Mouse (Mus musculus) layer of hippocampus, adult 8-10 months (tissue): Measurements from ENCODE around the gene Stra6. TPM values are rescaled to one million over a fixed set of nuclear protein-coding genes. Genes with fewer than 3 reads are reported as not detected.

Source experiments
- DNase-seq, 2 experiments: peaks; one replicate each; pipeline ENCODE4 v3.0.0; 2022; ENCODE audit warnings: low spot score in 2 of 2
- total RNA-seq, 4 experiments: library from RNA; stranded (reverse); gene quantifications; 2 replicates each; pipeline ENCODE4 v1.2.4; 2022

The Stra6 gene
- total RNA-seq, 4 experiments from 2014 or later, result 17.0 to 22.6 (median 18.2) TPM

DNA sequence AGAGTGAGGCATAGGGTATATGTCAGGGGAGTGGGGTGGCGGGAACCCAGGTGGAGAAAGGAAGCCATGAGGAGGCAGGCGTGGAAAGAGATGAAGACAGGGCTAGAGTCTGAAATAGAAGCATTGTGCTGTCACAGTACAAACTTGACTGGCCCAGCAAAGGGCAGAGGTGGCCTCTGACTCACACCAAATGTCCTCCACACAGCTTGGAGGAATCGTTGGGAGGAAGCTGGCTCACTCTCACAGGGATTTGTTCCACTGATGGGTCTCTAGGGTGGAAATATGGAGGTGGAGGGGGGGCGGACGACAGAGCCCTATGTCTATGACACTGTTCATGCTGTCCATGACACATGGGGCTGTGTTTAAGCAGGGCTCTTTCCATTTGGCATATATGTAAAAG lies 99.6 kb downstream of the Stra6 start:
- no peak for DNase-seq

DNA sequence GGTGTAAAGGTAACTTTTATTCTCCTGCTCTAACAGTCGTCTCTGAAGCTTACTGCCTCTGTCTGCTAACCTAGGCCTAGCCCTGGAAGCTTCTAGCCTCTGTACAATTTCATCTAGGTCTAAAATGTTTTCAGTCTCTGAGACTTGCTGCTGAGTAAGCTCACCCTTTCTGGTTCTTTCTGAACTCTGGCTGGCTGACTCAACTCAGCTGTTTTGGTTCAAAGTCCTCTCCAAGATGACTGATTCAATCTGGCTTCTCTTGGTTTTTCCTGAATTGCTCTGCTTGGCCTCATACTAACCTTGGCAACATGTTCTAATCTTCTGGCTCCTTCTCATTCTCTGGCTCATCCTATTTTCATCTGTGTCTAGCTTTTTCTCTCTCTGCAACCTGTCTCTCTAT lies 102.2 kb downstream of the Stra6 start:
- no peak for DNase-seq

DNA sequence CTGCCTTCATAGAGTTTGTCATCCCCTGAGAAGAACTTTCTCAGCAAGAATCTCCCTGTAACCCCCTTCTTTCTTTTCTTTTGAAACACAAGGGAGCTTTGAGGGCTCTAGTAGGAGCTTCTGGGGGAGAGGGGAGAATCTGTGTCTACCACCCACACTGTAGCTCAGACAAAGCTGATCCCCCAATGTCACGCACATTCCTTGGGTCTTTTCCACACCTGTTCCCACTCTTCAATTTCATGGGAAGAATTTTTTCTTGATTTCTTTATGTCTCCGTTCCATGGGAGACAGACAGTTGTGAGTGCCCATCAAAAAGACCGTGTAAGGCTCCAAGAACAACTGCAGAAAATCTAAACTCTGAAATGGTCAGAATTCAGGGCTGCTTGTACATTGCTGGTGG lies 105.3 kb downstream of the Stra6 start:
- DNase-seq, result no peak

DNA sequence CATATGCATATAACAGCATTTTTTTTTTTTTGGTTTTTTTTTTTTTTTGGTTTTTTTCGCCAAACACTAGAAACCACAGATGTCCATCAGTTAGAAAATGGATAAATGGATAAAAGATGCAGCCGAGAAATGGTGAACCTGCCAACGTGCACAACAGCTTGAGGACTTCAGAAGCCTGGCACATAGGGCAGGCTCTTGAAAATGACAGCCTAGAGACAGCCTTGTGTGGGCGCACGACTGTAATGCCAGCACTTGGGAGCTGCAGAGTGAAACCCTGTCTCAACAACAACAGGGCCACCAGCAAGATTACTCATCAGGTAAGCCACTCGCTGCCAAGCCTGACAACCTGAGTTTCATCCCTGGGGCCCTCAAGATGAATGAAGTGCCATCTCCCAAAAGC lies 105.8 kb downstream of the Stra6 start:
- no peak for DNase-seq

DNA sequence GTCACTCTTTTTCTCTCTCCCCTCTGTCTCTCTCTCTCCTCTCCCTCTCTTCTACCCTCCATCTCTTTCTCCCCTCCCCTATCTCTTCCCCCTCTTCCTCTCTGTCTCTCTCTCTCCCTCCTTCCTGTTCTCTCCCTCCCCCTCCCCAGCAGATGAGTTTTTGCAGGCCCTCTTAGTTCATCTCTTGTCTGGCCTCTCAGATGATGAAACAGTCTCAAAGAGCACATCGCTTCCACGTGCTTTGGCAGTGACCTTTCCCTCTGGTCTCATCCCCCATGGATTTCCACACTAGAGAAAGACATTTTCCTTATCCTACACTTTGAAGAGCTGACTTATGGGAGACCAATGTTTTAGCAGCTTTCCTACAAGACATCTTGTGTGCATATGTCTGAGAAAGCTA lies 109.3 kb downstream of the Stra6 start:
- DNase-seq, result no peak

DNA sequence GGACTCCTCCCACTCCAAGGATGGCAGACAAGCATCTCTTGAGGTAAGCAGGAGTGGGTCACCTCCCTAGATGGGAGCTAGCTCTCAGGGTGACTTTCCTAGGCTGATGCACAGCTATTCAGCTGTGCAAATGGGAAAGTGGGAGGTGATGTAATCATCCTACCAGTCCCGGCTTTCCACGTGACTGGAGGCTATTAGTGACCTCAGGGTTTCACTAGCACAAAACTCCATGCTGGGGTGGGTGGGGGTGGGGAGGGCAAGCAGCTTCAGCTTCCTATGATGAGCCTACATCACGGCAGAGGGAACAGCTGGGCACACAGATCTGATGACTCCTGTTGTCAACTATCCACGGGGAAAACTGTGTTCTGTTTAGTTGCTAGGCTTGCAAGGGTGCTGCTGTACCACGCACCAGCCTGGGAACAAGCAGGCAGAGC lies 111.2 kb downstream of the Stra6 start:
- DNase-seq, result peak; percentile 65 to 68

DNA sequence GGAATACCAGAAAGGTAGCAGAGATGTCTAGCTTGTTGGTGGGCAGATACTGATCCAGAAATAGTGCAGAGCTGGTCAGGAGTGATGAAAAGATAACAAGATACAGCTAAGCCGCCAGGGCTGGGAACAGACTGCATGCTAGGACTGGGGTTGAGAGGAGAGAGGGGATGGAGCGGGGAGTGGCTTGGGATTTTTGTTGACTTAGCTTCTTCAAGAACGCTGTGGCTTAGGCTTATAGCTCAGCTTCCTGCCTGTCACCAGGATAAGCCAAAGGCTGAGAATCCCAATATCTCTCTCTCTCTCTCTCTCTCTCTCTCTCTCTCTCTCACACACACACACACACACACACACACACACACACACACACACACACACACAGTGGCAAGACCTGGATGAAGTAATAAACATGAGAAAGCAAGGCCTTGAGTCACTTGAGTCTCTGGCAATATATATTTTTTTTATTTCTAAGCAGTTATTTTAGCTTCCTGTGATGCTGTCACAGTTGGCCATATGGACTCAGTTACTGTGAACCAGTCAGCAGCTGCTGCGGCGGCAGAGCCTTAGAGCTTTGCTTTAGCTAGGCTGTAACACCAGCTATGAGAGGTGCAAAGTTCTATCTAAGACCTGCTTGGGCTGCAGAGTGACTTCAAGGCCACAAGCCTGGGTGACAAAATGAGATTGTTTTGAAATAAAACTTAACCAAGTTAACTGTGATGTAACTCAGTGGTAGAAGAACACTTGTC lies 112.3 kb downstream of the Stra6 start:
- DNase-seq, result peak in 1 of 2 experiments; percentile 64

DNA sequence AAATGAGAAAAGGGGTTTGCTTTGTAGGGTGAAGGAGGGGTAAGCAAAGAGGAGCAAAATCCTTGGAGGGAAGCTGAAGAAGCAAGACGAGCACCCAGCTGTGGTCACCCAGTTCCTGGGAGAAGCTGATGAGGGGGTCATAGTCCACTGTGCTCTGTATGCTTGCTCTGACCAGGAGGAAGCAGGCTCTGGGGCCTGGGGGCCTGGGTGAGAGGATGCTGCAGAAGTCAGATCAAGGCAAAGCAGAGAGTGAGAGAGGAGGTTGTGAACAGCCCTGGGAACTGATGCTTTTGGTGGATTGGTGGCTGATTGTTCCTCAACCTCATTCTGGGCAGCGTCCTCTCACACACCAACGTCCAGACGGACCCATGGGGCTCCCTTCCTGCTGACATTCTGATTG lies 113.6 kb downstream of the Stra6 start:
- no peak for DNase-seq

DNA sequence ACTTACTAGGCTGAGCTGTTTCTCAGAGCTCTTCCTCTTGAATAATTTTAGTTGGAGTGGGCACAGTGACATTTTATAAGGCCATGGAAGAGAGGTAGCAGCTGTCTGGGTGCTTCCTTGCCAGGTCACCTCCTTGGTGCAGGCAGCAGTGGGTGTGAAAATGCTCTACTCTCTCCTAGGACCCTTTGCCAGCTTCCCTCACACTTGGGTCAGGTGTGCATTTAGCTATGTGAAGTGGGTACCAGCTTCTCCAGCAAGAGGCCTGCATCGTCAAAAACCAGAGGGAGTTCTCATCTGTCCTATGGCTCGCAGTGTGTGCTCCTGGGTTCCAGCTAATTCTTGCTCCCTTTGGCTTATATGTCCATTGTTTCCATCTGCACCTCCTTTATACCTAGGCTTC lies 115.8 kb downstream of the Stra6 start:
- no peak for DNase-seq

DNA sequence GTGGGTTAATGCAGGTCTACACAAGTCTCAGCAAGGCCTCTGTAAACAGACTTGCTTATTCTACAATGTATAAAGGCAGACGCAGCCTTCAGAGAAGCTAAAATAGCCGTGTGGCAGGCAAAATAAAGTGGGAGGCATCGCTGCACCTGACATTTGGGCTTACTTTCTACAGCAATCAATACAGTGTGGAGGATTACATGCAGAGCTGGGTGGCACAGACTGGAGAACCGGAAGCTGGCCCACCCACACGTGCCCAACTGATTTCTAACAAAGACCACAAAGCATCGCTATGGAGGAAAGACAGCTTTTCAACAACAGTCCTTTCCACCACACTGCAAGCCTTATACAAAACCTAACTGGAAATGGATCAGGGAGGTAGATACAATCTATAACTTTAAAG lies 120.9 kb downstream of the Stra6 start:
- no peak for DNase-seq

DNA sequence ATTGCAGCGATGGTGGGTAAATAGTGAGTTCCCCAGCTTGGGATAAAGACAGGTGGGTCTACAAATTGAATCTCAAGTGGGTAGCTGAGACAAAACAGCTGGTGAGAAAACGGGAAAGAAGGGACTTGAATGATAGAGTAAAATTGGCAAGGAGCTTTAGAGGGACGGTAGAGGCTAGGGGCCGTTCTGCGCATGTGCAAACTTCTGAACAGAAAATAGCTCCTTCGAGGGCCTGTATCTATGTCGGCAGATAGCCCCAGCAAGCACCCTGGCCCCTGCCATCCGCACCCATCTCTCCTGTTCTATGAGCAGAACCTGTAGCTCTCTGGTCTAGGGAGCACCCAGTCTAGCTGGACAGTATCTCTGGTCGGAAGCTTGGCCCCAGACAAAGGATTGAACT lies 130.6 kb downstream of the Stra6 start:
- no peak for DNase-seq

DNA sequence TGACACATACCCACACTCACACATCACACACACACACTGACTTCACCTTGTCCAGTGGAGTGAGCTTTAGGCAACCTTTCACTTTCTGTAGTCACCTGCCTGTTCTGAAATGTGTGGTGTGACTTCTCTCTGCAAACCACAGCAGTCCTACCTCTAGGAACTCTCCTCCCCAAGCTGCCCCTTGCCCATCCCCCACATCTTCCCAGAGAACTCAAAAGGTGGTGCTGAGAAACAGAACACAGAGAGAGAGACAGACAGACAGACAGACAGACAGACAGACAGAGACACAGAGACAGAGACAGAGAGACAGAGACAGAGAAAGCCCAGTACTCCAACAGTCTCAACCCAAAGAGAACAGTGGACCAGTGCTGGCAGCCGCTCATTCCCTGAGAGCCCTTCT lies 132.1 kb downstream of the Stra6 start:
- DNase-seq, result no peak

DNA sequence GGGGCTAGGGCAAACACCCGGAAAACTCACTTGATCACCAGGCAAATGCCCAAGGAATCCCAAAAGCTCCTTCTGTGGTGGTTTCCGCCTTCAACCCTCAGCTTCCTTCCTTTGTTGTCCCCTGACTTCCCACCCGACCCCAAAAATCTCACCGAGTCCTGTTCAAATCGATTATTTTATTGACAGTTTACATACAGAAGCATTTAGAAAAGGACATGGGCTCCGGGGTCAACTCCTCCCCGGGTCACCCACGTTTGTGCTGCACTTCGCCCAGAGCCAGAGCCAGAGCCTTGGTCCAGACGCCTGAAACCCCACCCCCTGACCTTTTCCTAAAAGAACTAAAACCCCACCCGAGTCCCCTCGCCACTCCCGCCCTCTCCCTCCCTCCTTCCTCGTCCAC lies 132.6 kb downstream of the Stra6 start:
- DNase-seq, result no peak

DNA sequence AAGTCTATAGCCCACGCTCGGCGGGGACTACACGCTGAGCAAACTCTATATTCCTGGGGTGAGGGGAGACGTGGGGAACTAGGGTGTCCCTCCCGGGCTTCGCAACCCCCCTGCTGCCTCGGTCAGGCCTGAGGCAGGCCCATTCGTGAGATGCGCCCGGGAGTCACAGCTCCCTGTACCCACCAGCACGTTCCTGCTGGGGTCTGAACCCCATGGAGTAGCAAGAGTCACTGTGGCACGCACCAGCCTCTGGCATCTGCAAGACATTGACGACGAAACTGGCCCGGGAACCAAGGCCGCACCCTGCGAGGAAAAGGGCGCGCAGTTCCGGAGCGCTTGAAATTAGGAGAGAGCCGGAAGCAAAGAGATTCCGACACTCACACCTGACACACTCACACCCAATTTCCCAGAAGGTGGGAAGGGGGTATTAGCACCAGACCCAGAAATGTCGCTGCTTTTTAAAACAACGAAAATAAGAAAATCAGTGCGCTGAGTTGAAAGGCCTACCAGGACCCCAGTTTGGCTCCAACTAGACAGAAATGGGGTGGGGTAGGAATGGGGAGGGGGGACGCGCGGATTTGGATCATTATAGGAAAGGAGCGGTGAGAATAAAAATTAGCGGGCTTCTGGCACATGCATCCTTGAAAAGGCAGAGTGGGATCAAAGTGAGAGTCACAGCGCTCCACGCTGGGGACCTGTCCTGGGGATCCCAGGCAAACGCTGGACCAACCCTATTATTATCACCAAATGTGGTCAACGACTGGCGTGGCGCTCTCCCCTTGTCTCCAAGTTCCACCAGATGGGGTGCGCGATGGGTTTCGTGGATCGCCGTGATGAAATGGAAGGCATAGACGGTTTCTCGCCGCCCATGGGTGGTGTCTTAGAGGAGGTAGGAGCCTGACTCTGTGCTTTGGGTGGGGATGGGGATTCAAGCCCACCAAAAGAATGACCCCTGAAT lies 133.3 kb downstream of the Stra6 start:
- no peak for DNase-seq

DNA sequence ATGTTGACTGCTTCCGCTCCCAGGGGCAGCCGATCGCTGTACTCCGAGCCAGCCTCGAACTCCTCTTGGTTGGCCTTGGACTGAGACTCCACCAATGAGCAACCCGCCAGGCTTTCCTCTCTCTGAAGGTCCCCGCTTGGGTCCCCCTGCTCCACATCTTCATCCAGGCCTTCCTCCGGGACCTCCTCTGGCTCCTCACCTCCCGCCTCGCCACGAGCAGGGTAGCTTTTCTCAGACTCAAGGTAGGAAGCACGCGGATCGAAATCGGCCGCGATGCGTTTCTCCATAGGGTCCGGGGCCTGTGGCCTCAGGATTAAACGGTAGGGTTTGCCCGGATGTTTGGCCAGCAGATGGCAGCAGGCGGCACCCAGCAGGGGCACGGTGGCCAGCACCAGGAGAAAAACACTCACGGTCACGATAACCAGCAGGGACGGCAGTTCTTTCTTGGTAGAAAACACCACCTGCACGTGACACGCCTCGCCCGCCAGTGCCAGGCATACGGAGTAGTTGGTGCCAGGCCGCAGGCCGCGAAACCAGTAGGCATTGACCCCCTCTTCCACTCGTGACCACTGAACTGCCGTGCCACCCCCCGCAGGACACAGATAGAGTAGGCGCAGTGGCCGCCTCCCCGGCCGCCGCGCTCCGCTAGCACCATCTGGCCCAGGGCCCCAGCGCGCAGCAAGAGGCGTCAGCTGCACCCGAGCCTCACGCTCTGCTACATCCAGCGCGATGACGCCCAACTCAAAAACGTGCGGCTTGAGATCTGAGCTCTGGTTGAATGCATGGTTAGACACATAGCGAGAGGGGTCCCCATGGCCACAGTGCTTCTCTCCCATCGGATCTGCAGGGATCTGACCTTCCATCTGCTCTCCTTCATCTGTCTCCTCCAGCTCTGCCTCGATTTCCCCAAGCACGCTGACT lies 134.5 kb downstream of the Stra6 start:
- peak in 1 of 2 experiments; percentile 57 for DNase-seq

DNA sequence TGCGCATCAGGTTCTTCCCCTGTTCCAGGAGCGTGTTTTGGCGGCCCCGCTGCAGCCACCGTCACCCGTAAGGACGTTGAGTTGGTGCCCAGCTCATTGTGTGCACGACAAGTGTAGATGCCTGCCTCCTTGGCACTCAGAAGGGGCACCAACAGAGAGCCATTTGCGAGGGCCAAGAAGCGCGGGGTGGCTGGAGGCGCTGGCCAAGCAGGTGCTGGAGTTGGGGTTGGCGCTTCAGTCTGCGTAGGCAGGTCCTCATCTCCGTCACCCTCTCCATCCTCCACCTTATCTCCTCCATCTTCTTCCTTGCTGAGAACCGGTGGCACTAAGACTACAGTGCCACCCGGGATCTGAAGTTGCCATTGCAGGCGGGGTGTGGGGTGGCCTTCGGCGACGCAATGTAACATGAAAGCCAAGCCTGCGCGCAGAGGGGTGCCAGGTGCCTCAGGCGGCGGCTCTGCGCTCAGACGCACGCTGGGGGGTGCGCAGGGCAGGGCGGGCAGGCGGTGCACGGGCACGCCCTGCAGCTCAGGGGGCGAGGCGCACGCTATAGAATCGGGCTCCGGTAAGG lies 135.3 kb downstream of the Stra6 start:
- no peak for DNase-seq

DNA sequence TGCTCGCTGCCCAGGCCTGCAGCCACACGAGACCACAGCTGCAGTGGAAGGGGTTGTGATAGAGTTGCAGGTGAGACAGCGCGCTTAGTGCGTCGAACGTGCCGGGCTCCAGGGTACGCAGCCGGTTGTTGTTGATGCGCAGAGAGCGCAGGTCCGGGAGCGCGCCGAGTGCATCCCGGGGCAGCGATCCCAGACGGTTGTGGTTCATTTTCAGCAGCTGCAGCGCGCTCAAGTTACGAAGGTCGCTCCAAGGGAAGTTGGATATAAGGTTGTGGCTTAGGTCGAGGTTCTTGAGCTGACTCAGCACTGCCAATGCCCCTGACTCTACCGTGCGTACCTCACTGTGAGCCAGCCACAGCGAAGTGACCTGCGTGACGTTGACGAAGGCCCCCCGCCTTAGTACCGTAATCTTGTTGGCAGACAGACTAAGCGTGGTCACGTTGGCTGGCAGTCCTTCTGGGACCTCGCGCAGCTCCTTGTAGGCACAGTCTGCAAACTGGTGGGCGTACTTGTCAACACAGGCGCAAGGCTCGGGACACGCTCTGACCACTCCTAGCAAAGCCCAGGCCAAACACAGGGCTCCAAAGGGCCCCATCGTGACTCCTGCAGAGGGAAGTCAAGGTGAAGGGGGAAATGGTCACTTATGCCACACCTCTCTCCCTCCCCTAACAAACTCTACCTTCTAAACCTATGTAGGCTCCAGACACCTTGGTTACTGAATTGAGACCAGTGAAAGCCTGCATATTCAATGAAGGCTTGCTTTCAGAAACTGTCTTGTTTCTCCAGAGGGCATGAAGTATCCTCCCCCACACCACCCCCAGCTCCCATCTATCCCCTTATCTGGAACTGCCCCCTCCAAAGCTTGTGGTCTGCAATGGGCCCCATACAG lies 136.0 kb downstream of the Stra6 start:
- peak in 1 of 2 experiments; percentile 37 for DNase-seq

DNA sequence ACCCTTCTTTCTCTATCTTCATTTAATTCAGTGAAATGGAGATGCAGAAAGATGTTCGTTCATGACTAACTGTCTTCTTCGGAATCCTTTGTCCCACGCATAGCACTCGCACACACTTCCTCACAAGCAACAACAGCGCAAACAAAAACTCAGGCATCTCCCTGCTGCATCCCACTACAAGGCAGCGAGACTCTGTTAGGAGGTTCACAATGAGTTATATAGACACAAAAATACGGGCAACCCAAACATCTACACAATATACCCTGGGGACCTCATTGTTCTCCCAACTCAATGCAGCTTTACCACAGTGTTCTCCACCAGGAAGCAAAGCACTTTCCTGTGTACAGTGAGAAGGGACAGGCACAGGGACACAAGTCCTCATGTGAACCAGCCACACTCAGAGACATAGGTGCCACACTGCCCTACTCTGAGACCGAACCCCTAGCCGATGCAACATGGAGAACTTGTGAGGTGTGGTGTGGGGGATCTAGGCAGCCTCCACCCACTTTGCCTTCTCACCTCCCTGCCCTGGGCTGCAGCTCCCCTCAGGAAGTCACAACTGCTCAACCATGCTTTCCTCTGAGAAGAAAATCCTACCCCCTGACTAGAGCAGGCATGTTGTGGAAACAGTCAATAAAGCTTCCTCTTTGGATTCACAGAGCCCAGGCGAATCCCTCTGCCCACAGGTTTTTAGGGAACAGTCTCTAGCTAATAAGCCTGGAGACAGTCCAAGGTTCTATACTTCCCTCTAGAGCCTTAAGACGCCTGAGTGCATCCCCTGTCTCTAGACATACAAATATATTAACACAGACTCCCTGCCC lies 136.9 kb downstream of the Stra6 start:
- DNase-seq, result no peak
